Mouse (Mus musculus): ENCODE measurements around the gene Msantd3.

- TF ChIP-seq CTCF (IDR thresholded peaks at IDR 0.05) (no peak), POLR2A (IDR thresholded peaks at IDR 0.05; ENCODE audit: insufficient read depth, low read depth, low read length) (no peak)
Observed at GRCm38 (mm10) chr4:48610251-48610650, 70.5 kb downstream of the Msantd3 start.

Measured in heart, adult 2 months (tissue).